Mouse (Mus musculus) liver, embryonic 11.5 days (tissue): ENCODE results near the gene Trpc2. TPM values are rescaled to one million over a fixed set of nuclear protein-coding genes. Genes with fewer than 3 reads are reported as not detected.

Source experiments
- ATAC-seq: fragments of 200-750 bp; cut with Nextera tagmentation; replicated peaks from 2 replicates; pipeline ENCODE4 v1.8.0; 2017; ENCODE audit warnings: moderate number of reproducible peaks, mild to moderate bottlenecking, moderate TSS enrichment, moderate library complexity; ENCODE audit not compliant: low FRiP score
- DNase-seq: peaks from one replicate; pipeline ENCODE4 v3.0.0-alpha.2; 2017; ENCODE audit warnings: low spot score
- H3K27ac ChIP-seq: fragments of 300-500 bp; sonication (generic); 2 replicates; pipeline ENCODE4 v1.5.1; 2014; ENCODE audit warnings: mild to moderate bottlenecking, low read depth, low read length, control low read depth
- H3K27me3 ChIP-seq: fragments of 300-500 bp; sonication (generic); replicated peaks from 2 replicates; pipeline ENCODE4 v1.6.1; 2014; ENCODE audit warnings: low read length, mixed read lengths; ENCODE audit not compliant: control insufficient read depth, insufficient read depth
- H3K36me3 ChIP-seq: fragments of 300-500 bp; sonication (generic); 2 replicates; pipeline ENCODE4 v1.6.1; 2014; ENCODE audit warnings: mild to moderate bottlenecking, low read length, moderate library complexity, mixed read lengths; ENCODE audit not compliant: control insufficient read depth, insufficient read depth
- H3K4me1 ChIP-seq: fragments of 300-500 bp; sonication (generic); replicated peaks from 2 replicates; pipeline ENCODE4 v1.6.1; 2014; ENCODE audit warnings: low read length, mixed read lengths; ENCODE audit not compliant: control insufficient read depth, insufficient read depth
- H3K4me2 ChIP-seq: fragments of 300-500 bp; sonication (generic); 2 replicates; pipeline ENCODE4 v1.6.1; 2014; ENCODE audit warnings: mild to moderate bottlenecking, control low read depth, moderate library complexity
- H3K4me3 ChIP-seq: fragments of 300-500 bp; sonication (generic); 2 replicates; pipeline ENCODE4 v1.5.1; 2014; ENCODE audit warnings: low read depth, low read length, control low read depth
- H3K9ac ChIP-seq: fragments of 300-500 bp; sonication (generic); 2 replicates; pipeline ENCODE4 v1.6.1; 2014; ENCODE audit warnings: low read depth, low read length, control low read depth
- H3K9me3 ChIP-seq: fragments of 300-500 bp; sonication (generic); 2 replicates; pipeline ENCODE4 v1.6.1; 2016; ENCODE audit warnings: low read length, inconsistent platforms, mixed read lengths; ENCODE audit not compliant: control insufficient read depth
- WGBS: fragments of 180-500 bp; shearing (Covaris S2); extraction: QIAGEN DNeasy Blood & Tissue Kit; methylation state at CpG from one replicate; pipeline ENCODE4 v1.1.7; 2014; 5-methylcytosine and 5-hydroxymethylcytosine counted together
- polyA plus RNA-seq: library from polyadenylated mRNA; unstranded; fragments of >200 nt; fragmentation: Nextera tagmentation; extraction: Ambion mirVana; gene quantifications from 2 replicates; pipeline ENCODE4 v1.2.1, GENCODE M21; 2014

Gene Trpc2
- polyA plus RNA-seq, 1 experiment from 2014 or later: not detected

- Histone ChIP-seq H3K4me3 (peak overlapping the region; percentile 34), H3K4me2 (peak overlapping the region; percentile 62), H3K27me3 (no peaks in the 10 kb centered on the region), H3K4me1 (peaks cover 9% of the 10 kb centered on the region; the same call in 1 of the 2 replicates), H3K36me3 (no peaks in the 10 kb centered on the region), H3K9ac (peak overlapping the region; percentile 44; the same call in 1 of the 2 replicates), H3K9me3 (no peaks in the 10 kb centered on the region), H3K27ac (no peak overlapping the region)
- ATAC-seq (no peak), DNase-seq (no peak)
- WGBS: 14% methylated on average over 23 of the region's 23 CpGs
These were observed 23.8 kb downstream of the Trpc2 start for GRCm38 (mm10) chr7:102106700-102107141.

- Histone ChIP-seq H3K27ac (no peak overlapping the region), H3K4me3 (no peak overlapping the region), H3K4me1 (peaks cover 4% of the 10 kb centered on the region), H3K27me3 (0 out of 2 replicates have a peak, but pooled peaks cover 4% of the 10 kb centered on the region), H3K9me3 (no peaks in the 10 kb centered on the region), H3K9ac (no peak overlapping the region), H3K36me3 (no peaks in the 10 kb centered on the region), H3K4me2 (no peak overlapping the region)
- ATAC-seq (no peak), DNase-seq (no peak)
- WGBS: 71% methylated on average over 1 of the region's 1 CpGs
These were observed 25.3 kb downstream of the Trpc2 start for GRCm38 (mm10) chr7:102108206-102108605.

GRCm38 (mm10) chr7:102109171-102109570 is 26.3 kb downstream of the Trpc2 start, which contains the start of gene Art5:
Gene Art5, minus strand, starts transcription at chr7:102109489.
- Histone ChIP-seq H3K9ac (no peak within 1 kb of the TSS), H3K27me3 (0 out of 2 replicates have a peak, but pooled peaks cover 7% of the 10 kb centered on the region), H3K27ac (no peak within 1 kb of the TSS), H3K36me3 (no peaks in the 10 kb centered on the region), H3K4me1 (peaks cover 4% of the 10 kb centered on the region), H3K4me2 (no peak within 1 kb of the TSS), H3K9me3 (no peaks in the 10 kb centered on the region), H3K4me3 (no peak within 1 kb of the TSS)
- ATAC-seq (no peak), DNase-seq (no peak)
- 75% methylated on average over 7 of the region's 7 CpGs for WGBS

GRCm38 (mm10) chr7:102109746-102110145 is 26.8 kb downstream of the Trpc2 start:
- no peaks in the 10 kb centered on the region for H3K9me3 ChIP-seq
- ATAC-seq (no peak), DNase-seq (no peak)
- WGBS: 73% methylated on average over 4 of the region's 4 CpGs
- H3K27ac ChIP-seq: no peak overlapping the region
- H3K4me2 ChIP-seq: no peak overlapping the region
- H3K9ac ChIP-seq: no peak overlapping the region
- no peak overlapping the region for H3K4me3 ChIP-seq
- no peaks in the 10 kb centered on the region for H3K36me3 ChIP-seq
- 0 out of 2 replicates have a peak, but pooled peaks cover 7% of the 10 kb centered on the region for H3K27me3 ChIP-seq
- H3K4me1 ChIP-seq: peaks cover 4% of the 10 kb centered on the region

DNA sequence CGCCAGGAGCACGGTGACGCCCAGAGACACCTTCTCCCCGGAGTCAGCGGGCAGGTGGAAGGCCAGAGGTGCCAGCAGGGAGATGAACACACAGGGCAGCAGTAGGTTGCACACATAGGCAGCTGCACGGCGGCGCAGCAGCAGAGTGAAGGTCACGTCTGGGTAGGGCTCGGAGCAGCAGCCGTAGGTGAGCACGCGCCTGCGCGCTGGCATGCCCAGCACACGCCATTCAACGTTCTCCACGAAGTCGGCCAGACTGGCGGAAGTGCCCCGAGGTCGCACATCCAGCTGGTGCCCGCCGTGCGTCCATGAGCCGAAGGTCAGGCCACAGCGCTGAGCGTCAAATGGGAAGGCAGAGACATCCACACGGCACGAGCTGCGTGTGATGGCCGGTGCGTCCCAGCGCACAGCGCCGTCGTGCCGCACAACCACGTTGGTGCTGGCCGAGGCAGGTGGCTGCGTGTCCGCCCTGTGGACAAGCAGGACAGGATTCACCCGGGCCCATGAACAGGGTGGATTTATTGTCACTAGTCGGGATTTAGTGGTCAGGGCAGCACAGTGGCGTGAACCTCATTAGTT is 30.3 kb downstream of the Trpc2 start:
- no peak overlapping the region for H3K27ac ChIP-seq
- H3K4me2 ChIP-seq: no peak overlapping the region
- 67% methylated on average over 45 of the region's 45 CpGs for whole genome bisulfite sequencing
- no peak overlapping the region for H3K9ac ChIP-seq
- no peak overlapping the region for H3K4me3 ChIP-seq
- no peak for DNase-seq
- no peaks in the 10 kb centered on the region; the same call in 1 of the 2 replicates for H3K4me1 ChIP-seq
- no peaks in the 10 kb centered on the region for H3K9me3 ChIP-seq
- no peak for ATAC-seq
- no peaks in the 10 kb centered on the region; the same call in 1 of the 2 replicates for H3K36me3 ChIP-seq
- H3K27me3 ChIP-seq: 0 out of 2 replicates have a peak, but pooled peaks cover 7% of the 10 kb centered on the region

- Histone ChIP-seq H3K4me2 (no peak within 1 kb of the TSS), H3K27me3 (0 out of 2 replicates have a peak, but pooled peaks cover 7% of the 10 kb centered on the region), H3K9me3 (no peaks in the 10 kb centered on the region), H3K4me1 (no peaks in the 10 kb centered on the region; the same call in 1 of the 2 replicates), H3K27ac (no peak within 1 kb of the TSS), H3K4me3 (no peak within 1 kb of the TSS), H3K36me3 (peaks cover 25% of the 10 kb centered on the region), H3K9ac (no peak within 1 kb of the TSS)
- ATAC-seq: 0 out of 2 replicates have a peak, but pooled peaks have one; percentile 29
- no peak for DNase-seq
- 45% methylated on average over 7 of the region's 7 CpGs for WGBS
These were observed 33.8 kb downstream of the Trpc2 start, which contains the start of gene Chrna10 for GRCm38 (mm10) chr7:102116579-102117331. Gene Chrna10, minus strand, starts transcription at chr7:102116828.

DNA sequence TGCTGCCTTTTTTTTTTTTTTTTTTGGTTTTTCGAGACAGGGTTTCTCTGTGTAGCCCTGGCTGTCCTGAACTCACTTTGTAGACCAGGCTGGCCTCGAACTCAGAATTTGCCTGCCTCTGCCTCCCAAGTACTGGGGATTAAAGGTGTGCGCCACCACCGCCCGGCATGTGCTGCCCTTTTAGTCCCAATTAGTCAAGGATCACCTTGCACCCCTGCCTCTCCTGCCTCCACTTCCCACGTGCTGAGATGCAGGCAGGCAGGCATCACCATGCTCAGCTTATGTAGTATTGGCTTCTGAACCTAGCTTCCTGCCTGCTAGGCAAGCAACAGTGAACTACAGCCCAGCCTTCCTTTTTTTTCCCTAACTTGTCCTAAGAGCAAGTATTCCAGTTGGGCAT is 34.5 kb downstream of the Trpc2 start:
- Histone ChIP-seq H3K36me3 (peaks cover 30% of the 10 kb centered on the region), H3K9ac (no peak overlapping the region), H3K27ac (no peak overlapping the region), H3K9me3 (no peaks in the 10 kb centered on the region), H3K27me3 (0 out of 2 replicates have a peak, but pooled peaks cover 7% of the 10 kb centered on the region), H3K4me1 (no peaks in the 10 kb centered on the region; the same call in 1 of the 2 replicates), H3K4me2 (no peak overlapping the region), H3K4me3 (no peak overlapping the region)
- 77% methylated on average over 6 of the region's 6 CpGs for WGBS
- DNase-seq: no peak
- no peak for ATAC-seq

DNA sequence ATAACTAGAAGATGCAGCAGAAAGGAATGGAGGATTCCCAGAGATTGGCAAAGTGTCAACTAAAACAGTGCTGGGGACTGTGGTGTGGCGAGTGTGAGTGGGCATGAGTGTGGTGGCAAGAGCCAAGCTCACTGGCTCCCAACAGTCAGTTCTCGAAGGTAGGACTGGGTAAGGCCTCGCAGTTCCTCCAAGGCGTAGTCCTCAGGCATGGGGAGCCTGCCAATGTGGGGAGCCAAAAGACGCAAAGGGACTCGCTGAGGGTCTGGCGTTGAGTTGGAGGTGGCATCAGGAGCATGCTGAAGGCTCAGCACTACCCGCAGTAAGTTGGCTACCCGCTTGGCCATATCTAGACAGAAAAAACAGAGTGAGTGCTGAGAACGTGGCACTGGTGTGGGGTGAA is 37.4 kb downstream of the Trpc2 start:
- Histone ChIP-seq H3K4me1 (no peaks in the 10 kb centered on the region), H3K4me2 (no peak overlapping the region), H3K27ac (no peak overlapping the region), H3K27me3 (no peaks in the 10 kb centered on the region), H3K9ac (no peak overlapping the region), H3K4me3 (no peak overlapping the region), H3K9me3 (no peaks in the 10 kb centered on the region), H3K36me3 (peaks cover 57% of the 10 kb centered on the region)
- DNase-seq (no peak), ATAC-seq (no peak)
- 95% methylated on average over 10 of the region's 10 CpGs for WGBS
